Comparison of ENCODE assay signal across 12 mouse cellular contexts in the genomic region with DNA sequence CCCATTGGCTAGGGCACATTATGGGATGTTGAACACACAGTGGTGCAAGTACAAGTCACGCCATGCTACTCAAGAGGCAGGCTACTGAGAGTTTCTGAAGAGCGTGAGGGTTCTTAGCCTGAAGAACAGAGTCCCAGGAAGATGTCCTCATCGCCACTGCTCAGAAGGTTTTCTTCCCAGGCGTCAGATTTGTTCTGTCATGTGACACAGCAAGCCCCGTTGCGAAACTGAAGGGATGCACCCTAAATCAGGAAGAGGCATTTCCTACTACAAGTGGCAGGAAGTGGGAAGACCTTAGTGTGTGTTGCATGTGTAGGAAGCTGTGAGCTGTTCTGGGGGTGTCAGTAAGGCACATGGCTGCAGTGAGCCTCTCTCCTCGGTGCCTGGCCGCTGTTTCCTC. TPM values are rescaled to one million over a fixed set of nuclear protein-coding genes. Genes with fewer than 3 reads are reported as not detected.
DNase-seq lines count a peak whose midpoint lies in the region; ATAC-seq lines count a peak whose summit lies in the region.
"Had no signal": no experiment of that assay in that cellular context is flagged by ENCODE, and none has a peak within 500 bp of the region (broad histone marks: within the 10 kb centered on the region; RNA-seq: fewer than 3 reads in every experiment).

No protein-coding gene starts in this region.

- H3K9me3 ChIP-seq in heart, embryonic 10.5 days: no peaks in the 10 kb centered on the region
- no peaks in the 10 kb centered on the region for H3K9me3 ChIP-seq in hindbrain, embryonic 16.5 days (ENCODE audit: control insufficient read depth, low read length)
- H3K9me3 ChIP-seq: forebrain, embryonic 10.5 days; limb, embryonic 15.5 days had no signal

- DNase-seq in heart, embryonic 10.5 days (ENCODE audit: low spot score): peak; percentile 54
- no peak for DNase-seq in heart, adult 8-10 months (ENCODE audit: low spot score)
- DNase-seq in 416B (ENCODE audit: low read depth): peak; percentile 77
- DNase-seq in lung, postnatal 25 days (ENCODE audit: low spot score): peak; percentile 19
- DNase-seq in gastrocnemius, adult 8-10 months (ENCODE audit: low spot score in 2 of 2): no peak
- DNase-seq: cerebellum, adult 8-10 months; heart, postnatal 36 days had no signal

- no peak overlapping the region for H3K27ac ChIP-seq in heart, embryonic 10.5 days
- H3K27ac ChIP-seq in hindbrain, embryonic 16.5 days (ENCODE audit: low read depth, low read length): no peak overlapping the region
- H3K27ac ChIP-seq: forebrain, embryonic 10.5 days; limb, embryonic 15.5 days had no signal

- peak; percentile 99 for ATAC-seq in granulocyte monocyte progenitor cell, adult 5-6 weeks (replicated peaks; ENCODE audit: poor library complexity, severe bottlenecking)
- ATAC-seq in hindbrain, embryonic 16.5 days: no peak

- peaks cover 94% of the 10 kb centered on the region for H3K36me3 ChIP-seq in heart, embryonic 10.5 days
- H3K36me3 ChIP-seq in hindbrain, embryonic 16.5 days (ENCODE audit: control insufficient read depth, insufficient read depth, low read length): peaks cover 61% of the 10 kb centered on the region

- H3K4me1 ChIP-seq in heart, embryonic 10.5 days: no peaks in the 10 kb centered on the region
- H3K4me1 ChIP-seq in hindbrain, embryonic 16.5 days (ENCODE audit: control insufficient read depth, insufficient read depth, low read depth, low read length): no peaks in the 10 kb centered on the region
- H3K4me1 ChIP-seq: forebrain, embryonic 10.5 days had no signal

- no peaks in the 10 kb centered on the region for H3K27me3 ChIP-seq in heart, embryonic 10.5 days (ENCODE audit: insufficient read depth, poor library complexity, severe bottlenecking)
- no peaks in the 10 kb centered on the region for H3K27me3 ChIP-seq in hindbrain, embryonic 16.5 days (replicated peaks; ENCODE audit: control insufficient read depth, insufficient read depth, low read length)
- H3K27me3 ChIP-seq: limb, embryonic 15.5 days had no signal

- no peak overlapping the region for H3K4me3 ChIP-seq in heart, embryonic 10.5 days
- no peak overlapping the region for H3K4me3 ChIP-seq in hindbrain, embryonic 16.5 days (ENCODE audit: low read length)
- H3K4me3 ChIP-seq: forebrain, embryonic 10.5 days; limb, embryonic 15.5 days had no signal

- no peak overlapping the region for H3K4me2 ChIP-seq in hindbrain, embryonic 16.5 days (ENCODE audit: low read length)
- H3K4me2 ChIP-seq: limb, embryonic 15.5 days had no signal

- 89% methylated on average over 8 of the region's 8 CpGs for WGBS in heart, embryonic 10.5 days
- WGBS in hindbrain, embryonic 16.5 days: 91% methylated on average over 8 of the region's 8 CpGs

- no peak overlapping the region for H3K9ac ChIP-seq in hindbrain, embryonic 16.5 days (ENCODE audit: low read depth, low read length)
- H3K9ac ChIP-seq: limb, embryonic 15.5 days had no signal

RNA-seq across cellular contexts. Expression of a gene that starts 16.1 kb away (rescaled TPM):
- polyA plus RNA-seq in heart, embryonic 10.5 days (2016; fragmentation: Nextera tagmentation; extraction: Ambion mirVana): 1.4 and 12.7 TPM in 2 replicates
- total RNA-seq in heart, adult 8-10 months (2022): not detected
- total RNA-seq in granulocyte monocyte progenitor cell, adult 5-6 weeks (2014; fragmentation: Nextera tagmentation): not detected in 2 replicates
- not detected in 2 replicates for total RNA-seq in granulocyte monocyte progenitor cell, adult 5-6 weeks (2017)
- polyA plus RNA-seq in hindbrain, embryonic 16.5 days (2015; fragmentation: Nextera tagmentation; extraction: Ambion mirVana): 3.2 and 3.4 TPM in 2 replicates
- under 1 TPM in 1 of 4 experiments, not detected in 3; 0.83 TPM for total RNA-seq in gastrocnemius, adult 8-10 months (2022)
- total RNA-seq: heart, adult 18-20 months; heart, postnatal 36 days had no signal

RNA-seq across cellular contexts. Expression of a gene that starts 41.4 kb away (rescaled TPM):
- polyA plus RNA-seq in heart, embryonic 10.5 days (2016; fragmentation: Nextera tagmentation; extraction: Ambion mirVana): 16.2 and 18.6 TPM in 2 replicates
- total RNA-seq in heart, adult 8-10 months (2022): 10 to 100 TPM; 10.1 to 13.7 (median 12.7) TPM
- total RNA-seq in granulocyte monocyte progenitor cell, adult 5-6 weeks (2014; fragmentation: Nextera tagmentation): 20.1 and 34.8 TPM in 2 replicates
- 20.3 and 42.2 TPM in 2 replicates for total RNA-seq in granulocyte monocyte progenitor cell, adult 5-6 weeks (2017)
- polyA plus RNA-seq in hindbrain, embryonic 16.5 days (2015; fragmentation: Nextera tagmentation; extraction: Ambion mirVana): 20.5 and 23.8 TPM in 2 replicates
- 1 to 10 TPM; 6.2 to 7.8 (median 7.4) TPM for total RNA-seq in gastrocnemius, adult 8-10 months (2022)

Comparison
In these comparisons a context has a peak if more than half of its experiments do, and no peak if none do; other contexts are left out.
1. DNase-seq: peak in heart, embryonic 10.5 days (single experiment), 416B (single experiment) and lung, postnatal 25 days (single experiment); none in heart, adult 8-10 months (single experiment) and gastrocnemius, adult 8-10 months (0 of 2).